Mouse (Mus musculus) thymus, postnatal 14 days (tissue): ENCODE data around the gene Agap1.

Source experiments
- DNase-seq: peaks from one replicate; pipeline ENCODE4 v3.0.0; 2021

The Agap1 gene

DNA sequence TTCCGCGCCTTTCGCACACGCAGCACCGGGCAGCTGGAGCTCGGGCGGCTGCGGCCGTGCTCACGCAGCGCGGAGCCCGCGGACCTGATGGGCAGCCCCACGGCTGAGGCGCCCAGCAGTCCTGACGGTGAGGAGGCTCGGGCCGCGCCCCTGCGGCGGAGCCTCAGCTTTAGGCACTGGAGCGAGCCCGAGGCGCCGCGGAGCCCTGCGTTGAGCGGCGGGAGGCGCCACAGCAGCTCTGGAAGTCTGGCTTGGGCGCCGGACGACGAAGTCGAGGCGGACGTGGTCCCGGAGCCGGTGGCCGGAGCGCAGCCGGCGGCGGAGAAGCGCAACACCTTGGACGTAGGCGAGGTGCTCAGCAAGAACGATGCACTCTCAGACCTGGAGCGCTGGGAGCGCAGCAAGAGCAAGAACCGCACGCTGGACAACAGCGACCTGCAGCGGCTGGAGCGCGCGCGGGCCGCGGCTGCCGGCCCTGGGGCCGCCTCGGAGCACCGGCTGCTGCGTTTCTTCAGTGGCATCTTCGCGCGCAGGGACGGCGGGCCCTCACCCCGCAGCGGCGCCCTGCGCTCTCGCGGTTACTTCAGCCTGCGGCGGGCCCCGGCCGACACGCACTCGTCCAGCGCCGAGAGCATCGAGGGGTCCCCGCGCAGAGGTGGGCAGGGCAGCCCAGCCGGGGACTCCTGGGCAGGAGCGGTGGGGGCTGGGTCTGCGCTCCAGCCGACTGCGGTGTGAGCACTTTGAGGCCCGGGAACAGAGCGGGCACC is 126.6 kb downstream of the Agap1 start:
- peak; percentile 8 for DNase-seq

DNA sequence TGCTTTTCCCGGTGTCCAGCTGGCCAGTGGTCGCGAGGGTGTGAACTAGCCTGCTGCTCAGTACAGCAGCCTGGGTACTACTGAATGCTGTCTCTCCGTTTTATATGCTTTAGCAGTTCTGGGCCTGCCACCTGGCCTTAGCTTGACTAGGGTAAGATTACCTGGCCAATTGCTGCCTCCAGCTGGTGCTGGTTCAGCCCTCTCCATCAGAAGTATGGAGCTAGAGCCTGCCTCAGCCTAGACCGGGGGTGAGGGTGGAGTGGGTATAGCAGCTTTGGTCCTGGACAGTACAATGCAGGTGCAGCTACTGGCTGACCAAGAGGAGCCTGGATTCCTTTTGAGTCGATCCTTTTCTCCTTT is 127.1 kb downstream of the Agap1 start:
- no peak for DNase-seq

DNA sequence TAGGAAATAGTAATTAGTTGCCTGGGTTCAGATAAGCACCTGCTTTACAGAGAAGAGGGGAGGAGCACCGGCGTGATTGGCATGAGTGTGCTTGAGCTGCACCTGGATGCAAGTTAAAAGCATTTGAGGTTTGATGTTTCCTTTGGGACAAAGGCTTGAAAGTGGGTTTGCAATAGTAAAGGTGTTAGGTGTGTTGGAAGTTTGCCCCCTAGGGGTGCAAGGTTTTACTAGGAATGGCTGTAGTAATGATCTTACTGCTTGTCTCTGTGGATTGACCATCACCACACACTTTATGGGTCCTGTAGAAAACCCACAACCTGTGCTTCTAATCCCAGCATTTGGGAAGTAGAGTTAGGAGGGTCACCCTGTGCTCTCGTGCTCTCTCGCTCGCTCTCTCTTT is 128.8 kb downstream of the Agap1 start:
- no peak for DNase-seq

DNA sequence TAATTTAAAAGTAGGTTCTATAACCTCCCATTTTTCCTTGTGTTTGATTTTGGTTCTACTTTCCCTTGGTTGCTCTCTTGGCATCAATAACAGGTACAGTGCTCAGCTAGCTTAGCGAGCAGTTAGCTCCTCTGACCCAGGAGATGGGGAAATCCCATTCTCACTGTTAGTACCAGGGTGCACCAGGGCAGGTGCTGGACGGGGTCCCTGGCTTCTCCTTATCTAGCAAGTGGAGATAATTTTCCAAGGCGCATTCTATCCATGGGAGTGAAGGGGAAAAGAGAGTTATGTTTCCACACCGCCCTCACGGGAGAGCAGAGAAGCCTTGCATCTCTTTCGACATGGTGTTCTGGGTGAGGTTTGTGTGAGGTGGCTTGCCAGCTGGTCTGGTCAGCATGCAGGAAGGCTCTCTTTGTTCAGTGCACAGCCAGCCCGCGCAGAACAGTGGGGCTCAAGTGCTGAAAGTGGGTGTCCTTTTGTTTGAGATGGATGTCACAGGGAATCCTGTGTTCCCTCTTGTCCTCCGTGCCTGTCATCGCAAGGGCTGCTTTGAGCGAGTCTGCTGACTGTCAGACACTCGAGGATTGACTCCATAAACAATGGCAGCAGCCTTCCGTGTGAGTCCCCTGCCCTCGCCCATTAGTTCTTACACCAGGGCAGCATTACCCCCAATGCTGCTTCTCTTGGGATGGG is 132.5 kb downstream of the Agap1 start:
- no peak for DNase-seq

DNA sequence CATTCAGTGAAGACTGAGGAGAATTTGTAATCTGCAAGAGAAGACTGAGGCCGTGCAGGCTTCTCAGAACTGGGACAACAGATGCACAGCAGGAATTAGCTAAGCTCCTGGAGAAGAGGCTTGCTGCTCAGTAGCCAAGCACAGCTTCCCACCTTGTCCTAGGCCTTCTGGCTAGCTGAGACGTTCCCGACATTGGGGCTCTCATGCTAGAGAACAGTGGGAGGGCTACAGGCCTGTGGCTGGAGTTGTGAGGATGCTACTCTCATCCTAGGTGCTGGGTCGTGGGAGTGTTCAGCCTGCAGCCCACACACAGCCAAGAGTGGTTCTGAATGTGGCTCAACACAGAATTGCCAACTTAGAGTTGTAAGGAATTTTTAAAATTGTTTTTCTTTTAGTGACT is 133.5 kb downstream of the Agap1 start:
- DNase-seq, result no peak

DNA sequence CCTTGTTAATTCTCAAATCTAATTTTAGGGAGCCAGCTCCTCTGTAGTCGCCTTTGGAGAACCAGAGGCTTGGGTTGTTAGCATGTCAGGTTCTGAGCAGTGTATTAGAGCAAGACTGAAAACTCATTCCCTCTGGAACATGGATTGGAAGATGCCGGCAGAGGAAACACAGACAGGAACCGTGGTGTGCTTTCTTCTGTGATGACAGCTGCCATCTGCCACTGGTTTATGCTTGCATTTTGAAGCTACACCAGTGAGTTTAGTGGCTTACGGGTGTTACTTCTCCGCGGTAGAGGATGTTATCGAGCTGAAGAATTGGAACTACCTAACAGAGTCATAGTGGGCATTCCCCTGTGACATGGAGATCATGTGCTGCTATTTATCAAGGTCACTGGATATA is 136.4 kb downstream of the Agap1 start:
- DNase-seq, result no peak

DNA sequence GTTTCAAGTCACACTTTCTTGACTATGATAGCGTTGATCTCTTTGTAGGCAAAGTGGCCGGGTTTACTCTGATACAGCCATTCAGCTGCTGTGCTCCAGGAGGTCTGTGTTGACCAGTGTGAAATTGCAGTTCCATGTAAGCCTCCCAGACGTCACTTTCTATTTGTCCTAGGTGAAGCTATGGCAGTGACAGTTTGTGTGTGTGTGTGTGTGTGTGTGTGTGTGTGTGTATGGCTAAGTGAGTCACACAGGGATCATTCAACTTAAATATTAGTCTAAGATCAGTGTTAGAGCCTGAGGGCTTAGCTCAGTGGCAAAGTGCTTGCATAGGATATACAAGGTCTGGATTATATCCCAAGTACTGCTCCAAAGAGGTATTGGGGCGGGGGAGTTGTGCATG is 138.6 kb downstream of the Agap1 start:
- DNase-seq, result no peak

DNA sequence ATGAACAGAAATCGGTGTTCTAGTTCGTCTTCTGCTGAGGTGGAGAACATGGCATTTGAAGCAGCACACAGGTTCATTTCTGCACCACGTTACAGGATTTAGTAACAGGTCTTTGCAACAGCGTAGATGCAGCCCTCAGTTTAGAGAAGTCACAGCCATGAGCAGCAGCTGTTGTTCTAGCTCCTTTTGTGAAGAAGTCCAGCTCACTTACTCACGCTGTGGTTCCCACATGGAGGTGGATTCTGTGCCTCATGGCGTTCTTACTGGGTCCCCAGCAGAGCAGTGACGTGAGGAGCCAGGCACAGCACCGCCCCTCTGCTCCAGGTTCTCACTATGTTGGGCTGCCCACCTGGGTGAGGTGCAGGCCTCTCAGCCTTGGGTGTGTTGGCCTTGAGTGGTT is 140.4 kb downstream of the Agap1 start:
- DNase-seq, result no peak

DNA sequence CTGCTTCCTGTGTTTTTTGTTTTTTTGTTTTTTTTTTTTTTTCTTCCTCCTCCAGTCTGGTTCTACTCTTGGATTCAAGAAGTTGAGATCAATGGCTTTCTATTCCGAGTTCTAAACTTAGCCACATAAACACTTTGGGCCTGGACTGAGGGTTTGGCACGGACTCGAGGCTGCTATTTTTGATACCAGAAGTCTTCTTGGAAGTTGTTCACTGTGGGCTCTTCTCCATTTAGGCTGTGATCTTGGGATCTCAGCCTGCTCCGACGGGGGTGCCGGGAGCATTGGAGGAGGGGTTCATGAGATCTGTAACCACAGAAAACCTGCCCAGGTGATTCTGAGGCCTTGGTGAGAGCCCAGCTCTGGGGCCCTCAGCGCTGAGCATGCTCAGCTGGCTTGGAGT is 140.8 kb downstream of the Agap1 start:
- DNase-seq, result no peak

DNA sequence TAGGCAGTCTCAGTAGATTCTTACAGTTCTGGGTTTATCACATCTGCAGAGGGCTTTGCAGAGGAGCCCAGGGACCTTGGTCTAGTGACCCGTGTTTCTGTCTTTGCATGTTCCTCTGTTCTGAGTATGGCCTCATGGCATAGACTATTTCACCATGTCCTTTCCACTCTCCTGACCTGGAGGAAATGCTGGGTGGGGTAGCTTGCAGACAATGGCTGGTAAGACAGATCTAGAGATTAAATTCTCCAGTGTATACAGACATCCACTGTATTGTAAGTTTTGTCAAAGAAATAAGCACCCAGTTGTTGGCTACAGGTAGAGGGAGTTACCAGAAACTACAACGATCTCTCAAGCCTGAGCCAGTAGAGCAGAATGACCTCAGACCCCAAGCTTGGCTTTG is 141.6 kb downstream of the Agap1 start:
- no peak for DNase-seq

DNA sequence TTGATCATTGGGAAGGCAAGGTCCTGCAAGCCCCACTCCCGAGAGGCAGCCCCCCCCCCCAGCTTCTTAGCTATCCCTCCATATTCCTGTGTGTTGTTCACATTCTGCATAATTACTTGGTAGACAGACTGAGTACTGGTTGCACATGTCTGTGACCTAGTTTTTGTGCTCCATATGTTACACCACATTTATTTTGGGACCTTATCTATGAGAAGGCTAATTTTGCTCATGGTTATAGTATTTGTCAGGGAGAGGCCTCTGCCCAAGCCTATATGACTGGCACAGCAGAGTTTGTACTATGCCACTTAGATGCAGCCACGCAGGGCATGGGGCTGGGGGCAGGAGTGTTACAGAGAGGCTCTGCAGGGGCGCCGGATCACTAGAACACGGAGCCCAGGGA is 144.3 kb downstream of the Agap1 start:
- DNase-seq, result no peak

DNA sequence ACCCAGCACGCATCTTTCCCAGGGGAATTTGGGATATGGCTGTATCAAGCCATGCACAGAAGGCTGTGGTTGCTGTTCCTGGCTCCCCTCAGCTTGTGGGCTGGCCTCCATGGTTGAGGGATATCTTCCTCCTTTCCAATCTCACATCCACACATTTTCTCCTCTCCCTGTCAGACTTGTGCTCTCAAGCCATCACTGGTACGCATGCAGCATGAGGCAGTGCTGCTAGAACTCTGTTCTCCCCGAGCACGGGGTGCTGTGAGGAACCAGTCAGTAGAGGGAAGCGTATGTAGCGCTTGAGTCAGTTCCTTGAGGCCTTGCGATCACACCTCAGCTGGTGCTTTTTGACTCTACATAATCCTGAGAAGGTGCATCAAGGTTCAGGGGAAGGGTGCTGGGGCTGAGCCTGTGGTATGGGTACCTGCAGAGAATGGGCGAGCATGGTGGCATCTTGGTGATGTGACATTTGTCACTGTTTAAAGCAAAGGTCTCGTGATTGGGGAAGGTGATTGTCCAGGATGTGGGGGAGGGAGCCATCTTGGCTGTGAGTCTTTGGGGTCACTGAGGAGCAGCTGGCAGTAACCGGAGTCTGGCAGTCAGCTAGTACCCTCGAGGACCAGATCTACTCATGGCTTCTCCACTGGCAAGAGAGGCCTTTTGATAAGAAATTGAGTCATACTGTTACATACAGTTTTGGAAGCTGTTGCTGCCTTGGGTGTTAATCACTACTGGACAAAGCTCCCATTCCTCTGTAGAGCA is 145.6 kb downstream of the Agap1 start:
- DNase-seq, result no peak

DNA sequence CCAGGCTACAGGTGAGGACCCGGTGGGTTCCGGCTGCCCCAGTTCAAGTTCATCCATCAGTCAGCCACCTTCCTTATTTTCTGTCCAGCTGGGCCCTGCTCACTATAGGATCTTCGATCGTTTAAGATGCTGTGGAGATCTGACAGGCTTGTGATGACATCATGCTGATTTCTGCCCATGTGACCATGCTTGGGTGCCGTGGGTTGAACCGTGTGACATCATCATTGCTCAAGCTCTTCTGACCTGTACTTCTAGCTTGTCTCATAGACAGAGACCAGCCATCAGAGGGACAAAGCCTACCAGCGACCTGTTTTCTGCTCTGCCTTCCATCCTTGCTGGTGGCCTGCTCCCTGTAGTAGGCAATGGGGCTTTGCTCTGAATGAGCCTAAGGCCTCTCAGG is 146.7 kb downstream of the Agap1 start:
- DNase-seq, result no peak

DNA sequence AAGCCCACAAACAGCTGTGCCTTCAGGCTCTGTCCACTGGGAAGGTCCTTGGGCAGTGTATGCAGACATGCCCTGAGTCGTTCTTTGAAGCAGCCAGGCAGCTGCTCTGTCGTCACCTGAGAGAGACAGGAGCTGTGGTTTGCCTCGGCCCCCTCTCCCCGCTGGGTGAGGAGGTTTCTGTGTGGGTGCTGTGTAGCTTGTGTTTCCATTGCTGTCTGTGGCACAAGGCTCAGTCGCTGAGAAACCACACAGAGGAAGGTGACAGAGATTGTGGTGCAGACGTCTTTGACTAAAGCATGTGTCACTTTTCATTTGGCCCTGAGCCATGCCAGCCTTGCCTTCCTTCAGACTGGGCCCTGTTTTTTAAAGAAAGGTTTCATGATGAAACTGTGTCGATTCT is 148.3 kb downstream of the Agap1 start:
- peak; percentile 48 for DNase-seq

DNA sequence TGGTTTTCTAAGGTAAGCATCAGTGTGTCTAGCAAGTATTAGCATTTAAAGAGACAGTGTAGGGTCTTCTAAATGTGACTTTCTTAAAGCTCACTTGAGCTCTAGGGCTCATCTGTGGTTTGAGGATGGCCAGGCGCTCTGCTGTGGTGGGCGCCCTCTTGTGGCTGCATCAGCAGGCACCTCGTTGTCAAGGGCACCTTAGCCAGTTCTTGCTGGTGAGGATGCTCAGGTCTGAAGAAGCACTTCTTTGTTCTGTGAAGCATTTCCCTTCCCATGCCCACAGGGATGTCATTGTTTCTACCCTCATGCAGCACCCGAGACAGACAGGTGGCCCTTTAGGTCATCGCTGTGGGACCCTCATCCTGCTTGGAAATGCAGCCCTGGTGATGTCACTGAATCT is 152.0 kb downstream of the Agap1 start:
- peak; percentile 52 for DNase-seq

DNA sequence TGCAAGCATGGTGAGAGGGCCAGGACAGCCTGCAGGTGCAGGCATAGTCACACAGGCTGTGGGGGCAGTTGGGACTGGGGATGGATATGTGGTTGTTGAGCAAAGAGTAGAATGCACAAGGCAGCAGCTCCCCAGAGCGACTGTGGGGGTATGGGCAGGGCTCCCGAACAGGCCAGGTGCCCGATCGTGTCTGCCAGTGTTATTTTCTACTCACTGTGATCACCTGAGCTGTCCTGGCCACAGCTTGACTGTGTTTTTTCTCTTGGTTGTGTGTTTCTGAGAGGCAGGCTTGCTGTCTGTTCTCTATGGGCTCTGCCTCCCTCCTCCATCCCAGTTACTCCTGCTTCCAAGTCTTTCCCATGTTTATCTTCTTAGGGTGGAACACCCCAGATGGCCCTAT is 154.2 kb downstream of the Agap1 start:
- no peak for DNase-seq

DNA sequence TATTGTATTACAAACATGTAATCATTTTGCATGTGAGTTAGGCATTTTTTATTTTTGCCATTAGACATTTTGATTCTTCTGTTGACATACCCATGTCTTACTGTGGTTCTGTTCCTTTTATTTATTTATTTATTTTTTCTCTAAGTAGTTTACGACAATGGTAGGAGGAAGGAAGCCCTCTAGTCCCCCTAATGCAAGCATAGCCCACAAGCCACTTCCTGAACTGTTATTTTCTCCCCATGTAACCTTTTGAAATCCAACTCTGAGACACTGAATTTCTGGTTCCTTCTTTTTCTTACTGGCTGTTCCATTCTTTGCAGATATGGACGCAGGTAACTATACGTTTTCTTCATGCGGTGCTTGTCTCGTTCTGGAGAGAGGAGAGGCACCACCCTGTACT is 155.4 kb downstream of the Agap1 start:
- DNase-seq, result no peak

DNA sequence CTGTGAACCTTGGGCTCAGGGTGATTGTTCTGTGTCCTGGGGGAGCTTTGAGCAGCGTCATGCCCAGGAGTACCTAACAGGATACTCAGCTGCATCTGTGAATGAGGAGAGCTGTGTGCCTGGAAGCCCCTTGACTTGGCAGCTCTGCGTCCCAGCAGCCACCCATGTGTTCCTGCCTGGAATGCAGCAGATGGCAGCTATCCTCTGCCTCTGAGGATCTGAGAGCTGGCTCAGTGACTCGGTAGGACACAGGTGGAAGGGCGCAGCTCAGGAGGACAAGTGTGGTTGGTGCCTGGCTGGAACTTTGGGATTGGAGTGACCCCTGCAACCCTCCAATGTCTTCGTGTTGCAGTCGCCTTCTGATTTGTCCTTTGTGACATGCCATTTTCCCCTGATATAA is 156.9 kb downstream of the Agap1 start:
- no peak for DNase-seq

DNA sequence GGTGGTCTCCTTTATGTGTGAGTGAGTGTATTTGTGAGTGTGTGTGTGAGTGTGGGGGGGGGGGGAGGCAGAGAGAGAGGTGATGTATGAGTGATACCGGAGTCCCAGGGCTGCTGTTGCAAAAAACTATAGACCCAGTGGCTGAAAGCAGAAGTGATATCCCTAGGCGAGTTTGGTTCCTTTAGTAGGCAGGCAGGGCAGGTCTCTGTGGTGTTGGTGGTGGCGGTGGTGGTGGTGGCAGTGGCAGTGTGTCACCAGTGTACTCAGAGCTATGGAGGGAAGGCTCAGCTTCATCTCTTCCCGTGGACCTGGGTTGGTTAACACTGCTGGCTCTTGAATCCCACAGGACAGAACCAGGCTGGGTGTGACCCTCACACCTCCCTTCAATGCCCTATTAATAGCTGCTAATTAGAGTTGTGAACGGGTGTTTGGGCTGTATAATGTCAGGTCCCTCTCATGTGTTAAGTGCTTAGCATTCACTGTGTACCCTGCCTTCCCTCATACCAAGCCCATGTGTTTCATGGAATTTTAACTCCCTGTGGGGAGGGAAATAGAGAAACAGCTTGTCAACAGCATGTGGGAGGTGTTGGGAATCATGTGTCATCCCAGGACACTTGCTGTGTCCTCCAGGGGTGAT is 158.7 kb downstream of the Agap1 start:
- no peak for DNase-seq

DNA sequence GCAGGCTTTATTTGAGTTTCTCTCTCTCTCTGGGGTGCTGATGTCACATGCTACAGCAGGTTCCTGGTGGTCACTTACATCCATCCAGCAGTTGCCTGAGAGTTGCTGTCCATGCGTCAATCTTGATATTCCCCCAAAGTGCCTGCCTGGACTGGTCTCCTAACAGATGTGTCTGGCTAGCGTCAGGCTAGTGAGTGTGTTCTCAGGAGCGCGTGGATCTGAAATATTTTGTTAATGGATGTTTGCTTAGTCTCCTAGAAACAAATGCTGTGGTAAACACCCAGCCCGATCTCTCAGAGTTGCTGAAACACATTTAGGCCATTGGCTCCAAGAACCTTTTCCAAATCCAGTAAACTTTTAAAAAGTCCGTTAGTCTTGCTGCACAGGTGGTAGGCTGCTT is 161.9 kb downstream of the Agap1 start:
- DNase-seq, result no peak

DNA sequence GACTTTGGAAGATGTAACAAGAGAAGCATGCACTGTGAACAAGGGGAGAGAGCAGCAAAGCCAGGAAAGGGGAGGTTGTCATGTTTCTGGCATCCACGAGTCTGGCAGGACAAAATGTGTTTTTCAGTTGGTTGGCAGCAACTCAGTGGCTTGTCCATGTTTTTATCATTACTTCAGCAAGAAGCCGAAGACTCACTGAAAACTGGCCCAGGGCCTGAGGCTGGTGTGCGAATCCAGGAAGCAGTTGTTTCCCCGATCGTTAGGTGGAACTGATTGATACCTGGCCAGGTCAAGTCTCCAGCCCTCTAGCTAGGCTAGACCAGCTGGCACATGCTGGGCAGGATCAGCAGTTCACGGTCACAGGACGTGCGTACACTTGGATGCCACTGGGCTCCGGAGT is 162.7 kb downstream of the Agap1 start:
- no peak for DNase-seq

DNA sequence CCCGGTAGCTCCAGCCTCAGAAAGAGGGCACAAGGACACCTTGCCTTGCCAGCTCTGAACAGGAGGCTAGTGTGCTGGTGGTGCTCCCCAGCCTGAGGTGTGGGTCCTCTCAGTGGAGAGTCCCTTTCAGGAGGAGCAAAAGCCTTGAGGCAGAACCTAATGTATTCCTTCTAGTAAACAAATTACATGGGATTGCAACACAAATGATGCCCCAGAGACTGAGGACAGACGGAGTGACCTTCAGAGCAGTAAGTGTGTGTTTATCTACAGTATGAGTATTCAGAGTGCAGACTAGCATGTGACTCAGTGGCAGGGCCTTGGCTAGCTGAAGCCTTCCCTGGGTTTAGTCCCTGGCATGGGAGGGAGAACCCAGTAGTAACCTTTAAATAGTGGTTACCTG is 165.4 kb downstream of the Agap1 start:
- DNase-seq, result no peak

DNA sequence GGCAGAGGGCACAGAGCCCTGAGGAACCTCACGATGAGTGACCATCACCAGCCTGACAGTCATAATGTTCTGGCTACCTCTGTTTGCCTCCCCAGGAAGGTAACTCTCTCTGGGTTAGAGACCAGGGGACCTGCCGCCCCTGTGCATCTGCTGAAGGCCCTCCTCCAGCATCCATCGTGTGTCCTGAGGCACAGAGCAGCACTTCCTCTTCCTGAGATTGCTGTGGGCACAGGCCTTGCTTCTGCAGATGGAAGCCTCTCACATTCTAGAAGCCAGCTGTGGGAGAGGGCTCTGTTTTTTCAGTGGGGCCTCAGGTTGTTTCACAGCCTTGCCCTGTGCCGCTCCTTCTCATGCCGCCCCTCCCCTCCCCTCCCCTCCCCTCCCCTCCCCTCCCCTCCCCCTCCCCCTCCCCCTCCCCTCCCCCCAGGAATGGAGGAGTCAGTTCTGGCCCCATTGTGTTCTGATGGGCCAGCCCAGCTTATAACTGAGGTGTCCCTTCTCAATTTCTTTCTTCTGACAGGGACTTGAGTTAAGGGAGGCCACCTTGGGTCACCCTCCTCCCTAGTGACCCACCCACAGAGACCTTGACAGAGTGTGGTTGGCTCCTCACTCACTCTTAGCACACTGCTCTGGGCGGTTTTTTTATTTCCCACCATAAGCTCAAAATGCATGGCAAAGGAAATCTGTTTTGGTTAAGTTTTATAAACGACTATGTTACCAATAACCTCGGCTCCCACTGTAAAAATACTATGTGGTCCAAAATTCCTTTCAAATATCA is 166.6 kb downstream of the Agap1 start:
- DNase-seq, result no peak
